Mouse (Mus musculus) megakaryocyte progenitor cell, adult 5-6 weeks (primary cell): Measurements from ENCODE around the gene Pfkfb4. TPM values are rescaled to one million over a fixed set of nuclear protein-coding genes. Genes with fewer than 3 reads are reported as not detected.

Experiments used
- ATAC-seq: replicated peaks from 2 replicates; pipeline ENCODE4 v1.8.0; 2016; ENCODE audit warnings: mild to moderate bottlenecking, moderate TSS enrichment, inconsistent platforms; ENCODE audit not compliant: poor library complexity
- total RNA-seq, 2 experiments: library from RNA; stranded (forward) in 1 of 2; stranded (reverse) in 1 of 2; fragments of 157-497, 149-512 nt in 1 of 2; fragments of 200-1000 nt in 1 of 2; gene quantifications; 2 replicates each; pipeline versions ENCODE4 v1.2.3 to v1.2.4; 2015 to 2017

The Pfkfb4 gene
- total RNA-seq (2015) (3.9 and 5.9 TPM in 2 replicates), total RNA-seq (2017) (12.8 and 13.5 TPM in 2 replicates)

- peak; percentile 81 for ATAC-seq
These were observed at the start of gene Pfkfb4 for GRCm38 (mm10) chr9:108991428-108992084. Pfkfb4 (plus strand) TSS chr9:108991778.

GRCm38 (mm10) chr9:108945111-108945510, 46.5 kb upstream of the Pfkfb4 start:
- ATAC-seq: no peak

- ATAC-seq: peak; percentile 21; the same call in 1 of the 2 replicates
These were observed 46.0 kb upstream of the Pfkfb4 start for GRCm38 (mm10) chr9:108945608-108946007.

- no peak for ATAC-seq
These were observed 42.2 kb upstream of the Pfkfb4 start for GRCm38 (mm10) chr9:108949231-108949966.

GRCm38 (mm10) chr9:108949967-108950728, 41.4 kb upstream of the Pfkfb4 start:
- ATAC-seq: no peak

GRCm38 (mm10) chr9:108953081-108953636, 38.4 kb upstream of the Pfkfb4 start, which contains the start of gene Col7a1:
Col7a1 (plus strand) TSS chr9:108953586.
- no peak; the same call in 1 of the 2 replicates for ATAC-seq

- ATAC-seq: no peak
These were observed 36.3 kb upstream of the Pfkfb4 start for GRCm38 (mm10) chr9:108955241-108955640.

GRCm38 (mm10) chr9:108955846-108956245, 35.7 kb upstream of the Pfkfb4 start:
- ATAC-seq: no peak

GRCm38 (mm10) chr9:108963577-108963976, 28.0 kb upstream of the Pfkfb4 start:
- ATAC-seq: no peak

GRCm38 (mm10) chr9:108964338-108964737, 27.2 kb upstream of the Pfkfb4 start:
- ATAC-seq: no peak

- peak; percentile 63 for ATAC-seq
These were observed 21.0 kb upstream of the Pfkfb4 start for GRCm38 (mm10) chr9:108970623-108971022.

- ATAC-seq: no peak
These were observed 15.1 kb upstream of the Pfkfb4 start for GRCm38 (mm10) chr9:108976483-108976882.

- no peak for ATAC-seq
These were observed 13.6 kb upstream of the Pfkfb4 start for GRCm38 (mm10) chr9:108977966-108978365.

- ATAC-seq: no peak
These were observed 9.1 kb upstream of the Pfkfb4 start for GRCm38 (mm10) chr9:108982498-108982897.

- peak; percentile 38; the same call in 1 of the 2 replicates for ATAC-seq
These were observed 8.4 kb upstream of the Pfkfb4 start for GRCm38 (mm10) chr9:108983209-108983608.

- no peak for ATAC-seq
These were observed 5.9 kb upstream of the Pfkfb4 start, which contains the start of gene Ucn2 for GRCm38 (mm10) chr9:108985710-108986109. Ucn2 (plus strand) TSS chr9:108986010.

GRCm38 (mm10) chr9:108987704-108988350, 3.8 kb upstream of the Pfkfb4 start:
- ATAC-seq: no peak

GRCm38 (mm10) chr9:108989802-108990461, 1.6 kb upstream of the Pfkfb4 start:
- no peak for ATAC-seq

- no peak for ATAC-seq
These were observed 1.1 kb upstream of the Pfkfb4 start for GRCm38 (mm10) chr9:108990462-108990820.

GRCm38 (mm10) chr9:108992085-108992469, 499 bp downstream of the Pfkfb4 start:
- no peak for ATAC-seq
